26 mouse cellular contexts compared by ENCODE assay signal in genomic region chr5:30611091-30611490, GRCm38 (mm10). TPM values are rescaled to one million over a fixed set of nuclear protein-coding genes. Genes with fewer than 3 reads are reported as not detected.
DNase-seq lines count a peak whose midpoint lies in the region; ATAC-seq and TF ChIP-seq lines count a peak whose summit lies in the region.
"Had no signal": no experiment of that assay in that cellular context is flagged by ENCODE, and none has a peak within 500 bp of the region (broad histone marks: within the 10 kb centered on the region; RNA-seq: fewer than 3 reads in every experiment).

No protein-coding gene starts in this region.

- ATAC-seq in heart, embryonic 11.5 days (replicated peaks; ENCODE audit: insufficient number of reproducible peaks, low FRiP score, low TSS enrichment) = no peak
- no peak for ATAC-seq in heart, postnatal 0 days (ENCODE audit: insufficient read depth, low read depth)
- ATAC-seq in stomach, postnatal 0 days (ENCODE audit: low FRiP score, low TSS enrichment) = no peak
- ATAC-seq: forebrain, embryonic 16.5 days; hindbrain, postnatal 0 days; intestine, embryonic 15.5 days; midbrain, embryonic 15.5 days had no signal

- H3K9me3 ChIP-seq in heart, embryonic 11.5 days (replicated peaks; ENCODE audit: control insufficient read depth, low read length) = no peaks in the 10 kb centered on the region
- no peaks in the 10 kb centered on the region for H3K9me3 ChIP-seq in heart, postnatal 0 days (replicated peaks; ENCODE audit: control insufficient read depth, low read length)
- H3K9me3 ChIP-seq in ES-E14 (ENCODE audit: control insufficient read depth, insufficient read depth, low read depth, low read length) = no peaks in the 10 kb centered on the region
- H3K9me3 ChIP-seq in stomach, postnatal 0 days (ENCODE audit: control insufficient read depth, low read length) = no peaks in the 10 kb centered on the region
- H3K9me3 ChIP-seq: intestine, embryonic 15.5 days; liver, embryonic 13.5 days; midbrain, embryonic 15.5 days; neural tube, embryonic 12.5 days had no signal

- no peak for TF ChIP-seq CTCF in heart, postnatal 0 days (IDR thresholded peaks at IDR 0.05; ENCODE audit: low read depth)
- TF ChIP-seq CTCF in stomach, postnatal 0 days (IDR thresholded peaks at IDR 0.05; ENCODE audit: low read depth) = no peak

- no peaks in the 10 kb centered on the region for H3K36me3 ChIP-seq in heart, embryonic 11.5 days (ENCODE audit: control insufficient read depth, insufficient read depth, low read length)
- no peaks in the 10 kb centered on the region for H3K36me3 ChIP-seq in heart, postnatal 0 days (replicated peaks; ENCODE audit: control insufficient read depth, insufficient read depth, low read length)
- H3K36me3 ChIP-seq in ES-E14 (ENCODE audit: control insufficient read depth, insufficient read depth, low read length, poor library complexity, severe bottlenecking) = no peaks in the 10 kb centered on the region
- H3K36me3 ChIP-seq in stomach, postnatal 0 days (ENCODE audit: control insufficient read depth, insufficient read depth, low read length) = no peaks in the 10 kb centered on the region; the same call in 1 of the 2 replicates
- H3K36me3 ChIP-seq: intestine, embryonic 15.5 days; liver, embryonic 13.5 days; midbrain, embryonic 15.5 days; neural tube, embryonic 12.5 days had no signal

- no peaks in the 10 kb centered on the region for H3K27me3 ChIP-seq in heart, embryonic 11.5 days (ENCODE audit: control insufficient read depth, insufficient read depth, low read length)
- no peaks in the 10 kb centered on the region for H3K27me3 ChIP-seq in heart, postnatal 0 days (ENCODE audit: control insufficient read depth, insufficient read depth, low read length)
- H3K27me3 ChIP-seq in stomach, postnatal 0 days (ENCODE audit: control insufficient read depth, insufficient read depth, low read length) = no peaks in the 10 kb centered on the region
- H3K27me3 ChIP-seq: intestine, embryonic 15.5 days; midbrain, embryonic 15.5 days; neural tube, embryonic 12.5 days had no signal

- H3K4me3 ChIP-seq in heart, embryonic 11.5 days (ENCODE audit: low read depth, low read length) = no peak overlapping the region
- H3K4me3 ChIP-seq in heart, postnatal 0 days (ENCODE audit: low read depth, low read length) = no peak overlapping the region
- no peak overlapping the region for H3K4me3 ChIP-seq in ES-E14 (ENCODE audit: insufficient read depth in 1 of 2, low read depth in 1 of 2, low read length in 2 of 2, poor library complexity in 1 of 2, severe bottlenecking in 1 of 2)
- no peak overlapping the region for H3K4me3 ChIP-seq in stomach, postnatal 0 days (ENCODE audit: low read depth, low read length)
- H3K4me3 ChIP-seq: erythroblast, embryonic 14.5 days; gastrocnemius, adult 2 months; intestine, embryonic 15.5 days; layer of hippocampus, adult 2 months; liver, embryonic 13.5 days; midbrain, embryonic 15.5 days; neural tube, embryonic 12.5 days had no signal

- peaks cover 39% of the 10 kb centered on the region for H3K4me1 ChIP-seq in heart, embryonic 11.5 days (ENCODE audit: control insufficient read depth, insufficient read depth, low read length)
- H3K4me1 ChIP-seq in heart, postnatal 0 days (ENCODE audit: control insufficient read depth, insufficient read depth) = peaks cover 47% of the 10 kb centered on the region
- peaks cover 10 to 31% of the 10 kb centered on the region in 2 experiments for H3K4me1 ChIP-seq in ES-E14 (ENCODE audit: control insufficient read depth in 2 of 2, insufficient read depth in 2 of 2, low read length in 2 of 2, poor library complexity in 1 of 2)
- peaks cover 13% of the 10 kb centered on the region for H3K4me1 ChIP-seq in stomach, postnatal 0 days (replicated peaks; ENCODE audit: control insufficient read depth, insufficient read depth)
- H3K4me1 ChIP-seq: midbrain, embryonic 15.5 days; neural tube, embryonic 12.5 days had no signal

- DNase-seq in heart, adult 11 months = no peak
- no peak for DNase-seq in heart, postnatal 0 days (ENCODE audit: low spot score)
- no peak for DNase-seq in heart, postnatal 14 days
- DNase-seq in ES-E14 (ENCODE audit: low read depth, low spot score) = no peak
- DNase-seq in stomach, postnatal 0 days (ENCODE audit: low spot score) = no peak
- DNase-seq in left cerebral cortex, postnatal 14 days (ENCODE audit: low spot score in 2 of 2) = no peak
- DNase-seq: adrenal gland, postnatal 14 days; cerebellum, adult 18-20 months; cerebellum, postnatal 14 days; gastrocnemius, adult 2 months; gastrocnemius, postnatal 36 days; kidney, adult 2 months; kidney, postnatal 36 days; left cerebral cortex, postnatal 4 days; liver, embryonic 13.5 days; lung, adult 18-20 months; right cerebral cortex, postnatal 4 days; thymus, postnatal 4 days had no signal

- 74% methylated on average over 1 of the region's 1 CpGs for WGBS in heart, embryonic 11.5 days (ENCODE audit: insufficient replicate concordance)
- WGBS in heart, postnatal 0 days = 55% methylated on average over 1 of the region's 1 CpGs
- WGBS in stomach, postnatal 0 days = 33% methylated on average over 1 of the region's 1 CpGs

- no peak overlapping the region for H3K4me2 ChIP-seq in heart, embryonic 11.5 days
- H3K4me2 ChIP-seq in heart, postnatal 0 days (ENCODE audit: low read depth, low read length) = no peak overlapping the region
- no peak overlapping the region for H3K4me2 ChIP-seq in stomach, postnatal 0 days (replicated peaks; ENCODE audit: low read depth)
- H3K4me2 ChIP-seq: intestine, embryonic 15.5 days; liver, embryonic 13.5 days; midbrain, embryonic 15.5 days; neural tube, embryonic 12.5 days had no signal

- H3K9ac ChIP-seq in heart, embryonic 11.5 days (ENCODE audit: low read depth, low read length) = peak overlapping the region; percentile 2; the same call in 1 of the 2 replicates
- H3K9ac ChIP-seq in heart, postnatal 0 days (replicated peaks; ENCODE audit: low read depth, low read length) = 0 out of 2 replicates have a peak overlapping the region, but pooled peaks have one; percentile 9
- no peak overlapping the region for H3K9ac ChIP-seq in ES-E14 (ENCODE audit: insufficient read depth, low read depth, low read length, poor library complexity, severe bottlenecking)
- H3K9ac ChIP-seq in stomach, postnatal 0 days (ENCODE audit: low read length) = no peak overlapping the region
- H3K9ac ChIP-seq: intestine, embryonic 15.5 days; liver, embryonic 13.5 days; midbrain, embryonic 15.5 days; neural tube, embryonic 12.5 days had no signal

- intact Hi-C loops in heart, postnatal 14 days (cut with DNase I) = no loop called here
- intact Hi-C loops in left cerebral cortex, postnatal 14 days (cut with DNase I) = no loop called here

- TF ChIP-seq EP300 in heart, postnatal 0 days (IDR thresholded peaks at IDR 0.05; ENCODE audit: low read depth) = no peak
- TF ChIP-seq EP300 in stomach, postnatal 0 days (optimal IDR thresholded peaks at IDR 0.05) = no peak

- in situ Hi-C loops in ES-E14 (cut with MboI; ENCODE audit: low sequenced_read_pairs in 2 of 2, unreplicated experiment in 2 of 2) = no loop called here

- no peak overlapping the region for H3K27ac ChIP-seq in heart, embryonic 11.5 days (ENCODE audit: low read depth, low read length)
- no peak overlapping the region for H3K27ac ChIP-seq in heart, postnatal 0 days (ENCODE audit: low read depth)
- peak overlapping the region; percentile 15; the same call in 1 of the 2 replicates for H3K27ac ChIP-seq in ES-E14 (ENCODE audit: insufficient read depth, low read depth, low read length, poor library complexity, severe bottlenecking)
- H3K27ac ChIP-seq in stomach, postnatal 0 days (replicated peaks) = 0 out of 2 replicates have a peak overlapping the region, but pooled peaks have one; percentile 6
- H3K27ac ChIP-seq: gastrocnemius, adult 2 months; hindbrain, postnatal 0 days; intestine, embryonic 15.5 days; layer of hippocampus, adult 2 months; liver, embryonic 13.5 days; midbrain, embryonic 15.5 days; neural tube, embryonic 12.5 days had no signal

TF ChIP-seq in ES-E14, 5 proteins besides CTCF, POLR2A, EP300 and RAD21:
- no peak for TF ChIP-seq ZC3H11A (IDR thresholded peaks at IDR 0.05; ENCODE audit: borderline replicate concordance, low read depth, low read length)
- no peak for TF ChIP-seq MAFK (IDR thresholded peaks at IDR 0.05; ENCODE audit: insufficient read depth, low read depth, low read length)
- no peak for TF ChIP-seq ZNF384 (IDR thresholded peaks at IDR 0.05; ENCODE audit: low read depth, low read length)
- no peak for TF ChIP-seq CHD2 (IDR thresholded peaks at IDR 0.05; ENCODE audit: low read depth, low read length)
- TF ChIP-seq HCFC1 (IDR thresholded peaks at IDR 0.05; ENCODE audit: borderline replicate concordance, insufficient read depth, low read length) = no peak

RNA-seq across cellular contexts. Expression of gene Kcnk3, which starts 23.1 kb away (rescaled TPM):
- 36.8 and 37.8 TPM in 2 replicates for polyA plus RNA-seq in heart, embryonic 11.5 days (2014; fragmentation: Nextera tagmentation; extraction: Ambion mirVana)
- total RNA-seq in heart, postnatal 0 days (2014; rRNA removed; ENCODE audit: low replicate concordance) = 55.5 and 70.0 TPM in 2 replicates
- 36.4 and 45.3 TPM in 2 replicates for polyA plus RNA-seq in heart, postnatal 0 days (2015; fragmentation: Nextera tagmentation; extraction: Ambion mirVana)
- total RNA-seq in heart, postnatal 14 days (2021) = 100 to 1,000 TPM; 181 to 186 TPM
- 0.16 and 0.31 TPM in 2 replicates for total RNA-seq in ES-E14 (2012; rRNA removed)
- polyA plus RNA-seq in stomach, postnatal 0 days (2015; fragmentation: Nextera tagmentation; extraction: Ambion mirVana) = 11.1 and 13.8 TPM in 2 replicates
- total RNA-seq in left cerebral cortex, postnatal 14 days (2021) = 10 to 100 TPM; 19.5 to 20.2 TPM
- polyA plus RNA-seq: erythroblast, embryonic 14.5 days had no signal

RNA-seq across cellular contexts. Expression of gene Slc35f6, which starts 36.6 kb away (rescaled TPM):
- 21.6 and 22.9 TPM in 2 replicates for polyA plus RNA-seq in heart, embryonic 11.5 days (2014; fragmentation: Nextera tagmentation; extraction: Ambion mirVana)
- 61.3 and 86.8 TPM in 2 replicates for total RNA-seq in heart, postnatal 0 days (2014; rRNA removed; ENCODE audit: low replicate concordance)
- polyA plus RNA-seq in heart, postnatal 0 days (2015; fragmentation: Nextera tagmentation; extraction: Ambion mirVana) = 30.5 and 31.7 TPM in 2 replicates
- total RNA-seq in heart, postnatal 14 days (2021) = 10 to 100 TPM; 37.4 to 39.9 TPM
- total RNA-seq in ES-E14 (2012; rRNA removed) = 40.0 and 62.2 TPM in 2 replicates
- polyA plus RNA-seq in stomach, postnatal 0 days (2015; fragmentation: Nextera tagmentation; extraction: Ambion mirVana) = 30.6 and 35.6 TPM in 2 replicates
- total RNA-seq in left cerebral cortex, postnatal 14 days (2021) = 10 to 100 TPM; 32.2 to 37.4 TPM

RNA-seq across cellular contexts. Expression of gene Cenpa, which starts 55.5 kb away (rescaled TPM):
- polyA plus RNA-seq in heart, embryonic 11.5 days (2014; fragmentation: Nextera tagmentation; extraction: Ambion mirVana) = 296 and 306 TPM in 2 replicates
- total RNA-seq in heart, postnatal 0 days (2014; rRNA removed; ENCODE audit: low replicate concordance) = 87.9 and 158 TPM in 2 replicates
- 128 and 158 TPM in 2 replicates for polyA plus RNA-seq in heart, postnatal 0 days (2015; fragmentation: Nextera tagmentation; extraction: Ambion mirVana)
- total RNA-seq in heart, postnatal 14 days (2021) = 10 to 100 TPM; 56.0 to 67.6 TPM
- total RNA-seq in ES-E14 (2012; rRNA removed) = 102 and 146 TPM in 2 replicates
- polyA plus RNA-seq in stomach, postnatal 0 days (2015; fragmentation: Nextera tagmentation; extraction: Ambion mirVana) = 58.1 and 79.9 TPM in 2 replicates
- total RNA-seq in left cerebral cortex, postnatal 14 days (2021) = 1 to 10 TPM; 8.1 to 9.5 TPM

Comparison
In these comparisons a context has a peak if more than half of its experiments do, and no peak if none do; other contexts are left out.
1. H3K27ac ChIP-seq: peak in ES-E14 (single experiment) and stomach, postnatal 0 days (single experiment); none in heart, embryonic 11.5 days (single experiment) and heart, postnatal 0 days (single experiment).
2. H3K9ac ChIP-seq: peak in heart, embryonic 11.5 days (single experiment) and heart, postnatal 0 days (single experiment); none in ES-E14 (single experiment) and stomach, postnatal 0 days (single experiment).
3. RNA of gene Kcnk3, which starts 23.1 kb away (total RNA-seq): 181 to 186 TPM in heart, postnatal 14 days, 55.5 to 70.0 TPM in heart, postnatal 0 days and 19.5 to 20.2 TPM in left cerebral cortex, postnatal 14 days; 0.16 to 0.31 TPM in ES-E14; every median in the first group is over 10 times any median in the second.